Mouse (Mus musculus): ENCODE measurements at regions not wholly inside any gene's neighbourhood (a gene's known extent, or its start where the extent isn't known, plus 50 kb on each side); places are given as distances from the start of the nearest gene placed in this dataset.

GRCm38 (mm10) chr9:68201031-68201430, 360.8 kb downstream of the Vps13c start:
- Histone ChIP-seq H3K4me1 (ENCODE audit: control insufficient read depth in 1 of 2, insufficient read depth in 2 of 2) (no peaks in the 10 kb centered on the region), H3K9me3 (replicated peaks; ENCODE audit: low read length) (peaks cover 54% of the 10 kb centered on the region), H3K27ac (ENCODE audit: insufficient read depth, low read depth) (no peak overlapping the region), H3K36me3 (replicated peaks in 1 of 2; ENCODE audit: control insufficient read depth in 1 of 2, insufficient read depth in 1 of 2, low read length in 1 of 2) (no peaks in the 10 kb centered on the region), H3K79me2 (replicated peaks; ENCODE audit: control insufficient read depth, extremely low read depth, insufficient read depth, poor library complexity, severe bottlenecking) (no peaks in the 10 kb centered on the region), H3K4me3 (replicated peaks in 1 of 3; ENCODE audit: low read depth in 2 of 3, low read length in 2 of 3, poor library complexity in 1 of 3) (no peak overlapping the region), H3K27me3 (replicated peaks) (no peaks in the 10 kb centered on the region), H3K4me2 (ENCODE audit: insufficient read depth, low read depth, poor library complexity, severe bottlenecking) (no peak overlapping the region), H3K9ac (ENCODE audit: insufficient read depth, low read depth) (no peak overlapping the region)
- DNase-seq (ENCODE audit: extremely low read depth): no peak
- in situ Hi-C loops (cut with MboI; ENCODE audit: low pct_ligation_motif_present, low pct_unique_long_range_greater_than_20kb, low sequenced_read_pairs) (no loop called here), dilution Hi-C loops (cut with MboI; ENCODE audit: extremely low pct_ligation_motif_present, extremely low pct_unique_long_range_greater_than_20kb, low sequenced_read_pairs) (no loop called here)
- TF ChIP-seq ELF1 (IDR thresholded peaks at IDR 0.05; ENCODE audit: low read depth, low read length): no peak
- no peak for TF ChIP-seq MYC (IDR thresholded peaks at IDR 0.05; ENCODE audit: low read depth, low read length)
- TF ChIP-seq MEF2A (IDR thresholded peaks at IDR 0.05; ENCODE audit: borderline replicate concordance, low read depth, low read length): no peak
- TF ChIP-seq UBTF (IDR thresholded peaks at IDR 0.05; ENCODE audit: low read depth, low read length): no peak
- no peak for TF ChIP-seq RAD21 (IDR thresholded peaks at IDR 0.05; ENCODE audit: low read depth, low read length)
- no peak for TF ChIP-seq USF2 (conservative IDR thresholded peaks at IDR 0.05; ENCODE audit: low read depth, low read length)
- no peak for TF ChIP-seq CHD1 (IDR thresholded peaks at IDR 0.05; ENCODE audit: low read depth, low read length)
- TF ChIP-seq CHD2 (IDR thresholded peaks at IDR 0.05; ENCODE audit: low read length): no peak
- no peak for TF ChIP-seq TCF12 (IDR thresholded peaks at IDR 0.05; ENCODE audit: low read depth, low read length)
- no peak for TF ChIP-seq E2F4 (IDR thresholded peaks at IDR 0.05; ENCODE audit: insufficient replicate concordance, low read depth, low read length)
- TF ChIP-seq NELFE (IDR thresholded peaks at IDR 0.05; ENCODE audit: low read depth, low read length): no peak
- TF ChIP-seq MXI1 (IDR thresholded peaks at IDR 0.05; ENCODE audit: low read depth, low read length): no peak
- no peak for TF ChIP-seq ZC3H11A (IDR thresholded peaks at IDR 0.05; ENCODE audit: low read depth, low read length)
- TF ChIP-seq CTCF (conservative IDR thresholded peaks at IDR 0.05 in 1 of 2, IDR thresholded peaks at IDR 0.05 in 1 of 2; ENCODE audit: low read depth in 2 of 2, low read length in 2 of 2): no peak

GRCm38 (mm10) chr9:68225694-68226093, 385.5 kb downstream of the Vps13c start:
- Histone ChIP-seq H3K36me3 (replicated peaks in 1 of 2; ENCODE audit: control insufficient read depth in 1 of 2, insufficient read depth in 1 of 2, low read length in 1 of 2) (no peaks in the 10 kb centered on the region), H3K79me2 (replicated peaks; ENCODE audit: control insufficient read depth, extremely low read depth, insufficient read depth, poor library complexity, severe bottlenecking) (no peaks in the 10 kb centered on the region), H3K4me1 (ENCODE audit: control insufficient read depth in 1 of 2, insufficient read depth in 2 of 2) (no peaks in the 10 kb centered on the region), H3K9me3 (replicated peaks; ENCODE audit: low read length) (peaks cover 68% of the 10 kb centered on the region), H3K4me3 (replicated peaks in 1 of 3; ENCODE audit: low read depth in 2 of 3, low read length in 2 of 3, poor library complexity in 1 of 3) (no peak overlapping the region), H3K27me3 (replicated peaks) (no peaks in the 10 kb centered on the region), H3K4me2 (ENCODE audit: insufficient read depth, low read depth, poor library complexity, severe bottlenecking) (no peak overlapping the region), H3K9ac (ENCODE audit: insufficient read depth, low read depth) (no peak overlapping the region), H3K27ac (ENCODE audit: insufficient read depth, low read depth) (no peak overlapping the region)
- dilution Hi-C loops (cut with MboI; ENCODE audit: extremely low pct_ligation_motif_present, extremely low pct_unique_long_range_greater_than_20kb, low sequenced_read_pairs): no loop called here
- in situ Hi-C loops (cut with MboI; ENCODE audit: low pct_ligation_motif_present, low pct_unique_long_range_greater_than_20kb, low sequenced_read_pairs): no loop called here
- no peak for TF ChIP-seq CTCF (conservative IDR thresholded peaks at IDR 0.05 in 1 of 2, IDR thresholded peaks at IDR 0.05 in 1 of 2; ENCODE audit: low read depth in 2 of 2, low read length in 2 of 2)
- TF ChIP-seq ELF1 (IDR thresholded peaks at IDR 0.05; ENCODE audit: low read depth, low read length): no peak
- TF ChIP-seq JUND (conservative IDR thresholded peaks at IDR 0.05; ENCODE audit: low read depth, low read length): no peak
- TF ChIP-seq ZNF384 (IDR thresholded peaks at IDR 0.05; ENCODE audit: low read depth, low read length): no peak
- no peak for TF ChIP-seq TBP (conservative IDR thresholded peaks at IDR 0.05; ENCODE audit: low read depth, low read length)
- no peak for TF ChIP-seq MAFK (IDR thresholded peaks at IDR 0.05; ENCODE audit: insufficient replicate concordance, low read length)
- TF ChIP-seq POLR2A (IDR thresholded peaks at IDR 0.05; ENCODE audit: low read depth, low read length): no peak
- TF ChIP-seq NRF1 (IDR thresholded peaks at IDR 0.05; ENCODE audit: low read depth, low read length): no peak
- no peak for TF ChIP-seq CHD2 (IDR thresholded peaks at IDR 0.05; ENCODE audit: low read length)
- no peak for TF ChIP-seq KAT2A (IDR thresholded peaks at IDR 0.05; ENCODE audit: insufficient replicate concordance, low read length)
- no peak for TF ChIP-seq SMC3 (IDR thresholded peaks at IDR 0.05; ENCODE audit: low read depth, low read length)
- no peak for DNase-seq (ENCODE audit: extremely low read depth)
